Mouse (Mus musculus): ENCODE measurements around the gene 4930522L14Rik. TPM values are rescaled to one million over a fixed set of nuclear protein-coding genes. Genes with fewer than 3 reads are reported as not detected.

Gene 4930522L14Rik
- polyA plus RNA-seq, 1 experiment from 2014 or later = 5.5 TPM

Other genes starting within 250 kb of the 4930522L14Rik start
- 7.2 and 7.6 TPM in 2 replicates for gene Crlf2, start 192.9 kb downstream of the 4930522L14Rik start, polyA plus RNA-seq (2016; fragmentation: Nextera tagmentation; extraction: Ambion mirVana)
- gene 5430403G16Rik, start 60.8 kb downstream of the 4930522L14Rik start, polyA plus RNA-seq (2016; fragmentation: Nextera tagmentation; extraction: Ambion mirVana) = 0.97 and 1.2 TPM in 2 replicates
- gene Gm15446, start 171.5 kb upstream of the 4930522L14Rik start, polyA plus RNA-seq (2016; fragmentation: Nextera tagmentation; extraction: Ambion mirVana) = 0.26 and 0.42 TPM in 2 replicates
- gene Zfp932, start 244.6 kb upstream of the 4930522L14Rik start, polyA plus RNA-seq (2016; fragmentation: Nextera tagmentation; extraction: Ambion mirVana) = 8.9 and 10.6 TPM in 2 replicates